Mouse (Mus musculus) spleen, adult 2 months (tissue): Measurements from ENCODE around the gene Fndc3b. TPM values are rescaled to one million over a fixed set of nuclear protein-coding genes. Genes with fewer than 3 reads are reported as not detected.

ENCODE experiments used
- DNase-seq, 2 experiments: peaks; one replicate each; pipeline versions ENCODE4 v3.0.0 to v3.0.0-alpha.2; 2012 to 2021; ENCODE audit warnings: low spot score in 2 of 2, low read depth in 1 of 2
- H3K27ac ChIP-seq: fragments of 200-500 bp; 2 replicates; pipeline ENCODE4 v1.5.1; 2012; ENCODE audit warnings: low read length, inconsistent platforms; ENCODE audit not compliant: insufficient read depth
- H3K27me3 ChIP-seq: fragments of 200-500 bp; 2 replicates; pipeline ENCODE4 v1.6.1; 2012; ENCODE audit warnings: mild to moderate bottlenecking, moderate library complexity, low read length, inconsistent platforms; ENCODE audit not compliant: control insufficient read depth, insufficient read depth
- H3K36me3 ChIP-seq: fragments of 200-500 bp; 2 replicates; pipeline ENCODE4 v1.6.1; 2012; ENCODE audit warnings: mild to moderate bottlenecking, low read length, inconsistent platforms; ENCODE audit not compliant: control insufficient read depth, insufficient read depth
- H3K4me1 ChIP-seq: fragments of 200-500 bp; 2 replicates; pipeline ENCODE4 v1.6.1; 2011; ENCODE audit warnings: inconsistent platforms; ENCODE audit not compliant: control insufficient read depth, insufficient read depth, insufficient read length
- H3K4me3 ChIP-seq: fragments of 200-500 bp; 2 replicates; pipeline ENCODE4 v1.5.1; 2011; ENCODE audit warnings: mild to moderate bottlenecking, inconsistent platforms; ENCODE audit not compliant: insufficient read depth, insufficient read length; ENCODE audit errors: extremely low read depth
- CTCF ChIP-seq: fragments of 200-500 bp; IDR thresholded peaks from 2 replicates; pipeline ENCODE4 v1.5.1; 2011; ENCODE audit warnings: mild to moderate bottlenecking, inconsistent platforms; ENCODE audit not compliant: insufficient read depth, insufficient read length, insufficient replicate concordance; ENCODE audit errors: extremely low read depth
- POLR2A ChIP-seq: fragments of 200-500 bp; IDR thresholded peaks from 2 replicates; pipeline ENCODE4 v1.6.1; 2011; ENCODE audit warnings: low read depth, low read length, inconsistent platforms
- WGBS: fragments of 180-500 bp; shearing (Covaris S2); methylation state at CpG from one replicate; pipeline ENCODE4 v1.1.7; 2018; 5-methylcytosine and 5-hydroxymethylcytosine counted together
- polyA plus RNA-seq: library from polyadenylated mRNA; depleted of rRNA; stranded (reverse); fragments of >200 nt; gene quantifications from 2 replicates; pipeline ENCODE4 v1.2.3, GENCODE M21; 2012

Fndc3b gene
- polyA plus RNA-seq, 1 experiment, result 3.8 TPM

DNA sequence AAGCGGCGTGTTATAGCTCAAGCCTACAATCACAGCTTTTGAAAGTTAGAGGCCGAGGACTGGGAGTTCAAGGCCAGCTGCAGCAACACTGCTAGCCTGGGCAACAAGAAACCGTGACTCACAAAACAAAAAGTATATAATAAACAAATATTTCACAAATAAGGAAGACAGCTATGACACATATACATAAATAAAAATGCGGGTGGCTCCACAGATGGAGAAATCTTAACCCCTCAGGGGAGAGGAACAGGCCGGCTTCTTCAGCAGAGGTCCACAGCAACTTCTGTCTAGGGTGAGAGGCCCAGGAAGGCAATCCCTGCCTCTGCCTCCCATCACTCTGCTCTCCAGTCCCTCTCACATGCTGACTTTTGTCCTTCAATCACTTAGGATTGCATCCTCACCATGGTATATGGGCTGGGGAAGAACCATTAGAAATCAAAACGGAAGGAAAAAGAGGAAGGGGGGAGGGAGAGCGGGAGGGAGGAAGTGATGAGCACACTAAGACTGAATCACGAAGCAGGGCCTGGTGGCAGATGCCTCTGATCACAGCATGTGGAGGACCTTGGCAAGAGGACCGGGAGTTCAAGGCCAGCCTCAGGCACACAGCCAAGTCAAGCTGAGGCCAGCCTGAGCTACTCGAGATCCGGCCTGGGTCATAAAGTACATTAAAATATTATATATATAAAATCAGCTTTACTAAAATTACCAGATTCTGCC, 21.8 kb downstream of the Fndc3b start:
- 63% methylated on average over 12 of the region's 12 CpGs for WGBS
- H3K4me1 ChIP-seq, result peaks cover 4% of the 10 kb centered on the region; the same call in 1 of the 2 replicates

DNA sequence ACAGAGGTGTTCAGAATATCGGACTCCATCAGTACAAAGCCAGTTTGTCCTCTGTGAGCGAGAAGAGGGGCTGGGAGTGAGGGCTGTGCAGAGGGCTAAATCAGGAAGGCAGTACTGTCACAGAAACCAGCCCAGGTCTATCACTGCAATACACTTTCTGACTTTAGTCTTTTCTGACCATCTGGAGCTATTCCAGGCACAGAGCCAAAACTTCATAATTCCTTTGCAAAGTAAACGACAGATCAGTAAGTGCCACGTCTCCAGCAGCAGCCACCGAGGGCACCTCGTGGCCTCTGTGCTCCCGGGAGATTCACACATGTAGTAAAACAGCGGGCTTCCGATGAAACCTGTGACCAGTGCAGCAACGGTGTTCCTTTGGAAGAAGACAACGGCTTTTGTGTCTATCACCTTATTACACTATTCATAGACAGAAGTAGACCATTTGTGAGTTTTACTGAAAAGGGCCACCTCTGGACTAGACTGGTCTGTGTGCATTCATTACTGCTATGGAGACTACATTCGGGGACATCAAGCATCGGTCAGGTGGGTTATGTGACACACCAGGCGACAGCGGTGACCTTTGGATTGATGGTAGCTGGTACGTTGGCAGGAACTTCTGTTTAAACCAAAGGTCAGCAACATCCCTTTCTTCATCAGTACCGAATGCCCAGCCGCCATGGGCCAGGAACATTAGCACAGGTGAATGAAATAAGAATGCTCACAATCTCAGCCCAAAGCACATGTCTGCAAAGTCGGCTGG, 24.2 kb downstream of the Fndc3b start:
- peaks cover 4% of the 10 kb centered on the region; the same call in 1 of the 2 replicates for H3K4me1 ChIP-seq
- H3K27me3 ChIP-seq, result no peaks in the 10 kb centered on the region
- WGBS, result 86% methylated on average over 19 of the region's 19 CpGs
- DNase-seq, result no peak
- H3K4me3 ChIP-seq, result no peak overlapping the region
- TF ChIP-seq CTCF, result no peak
- no peak for TF ChIP-seq POLR2A
- H3K27ac ChIP-seq, result no peak overlapping the region
- H3K36me3 ChIP-seq, result no peaks in the 10 kb centered on the region

More for the DNA sequence above, 21.8 kb downstream of the Fndc3b start:
- H3K4me3 ChIP-seq, result no peak overlapping the region
- TF ChIP-seq CTCF (no peak), POLR2A (no peak)
- H3K27ac ChIP-seq, result 0 out of 2 replicates have a peak overlapping the region, but pooled peaks have one; percentile 64
- H3K27me3 ChIP-seq, result no peaks in the 10 kb centered on the region
- no peaks in the 10 kb centered on the region for H3K36me3 ChIP-seq
- DNase-seq, result no peak

DNA sequence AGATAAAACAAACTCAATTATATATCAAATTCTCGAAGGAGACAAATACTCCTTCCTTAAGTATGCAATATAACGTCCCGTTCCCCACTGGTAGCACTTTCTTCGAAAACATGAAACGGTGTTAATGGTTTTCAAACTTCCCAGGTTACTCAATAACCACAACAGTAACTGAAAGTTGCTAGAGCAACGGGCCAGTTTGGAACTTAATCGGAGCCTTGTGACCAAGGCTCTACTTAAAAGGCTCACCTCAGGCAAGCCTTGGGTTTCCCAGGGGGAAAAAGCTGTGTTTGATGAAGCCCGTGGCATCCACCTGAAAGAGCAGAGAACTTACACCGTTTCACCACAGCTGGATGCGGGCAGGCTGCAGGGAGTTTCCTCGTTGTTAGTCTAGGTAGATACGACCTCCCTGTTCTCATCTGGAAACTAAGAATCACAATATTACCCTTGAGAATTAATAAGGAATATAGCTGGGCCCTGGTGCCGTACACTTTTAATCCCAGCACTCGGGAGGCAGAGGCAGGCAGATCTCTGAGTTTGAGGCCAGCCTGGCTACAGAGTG, 25.4 kb downstream of the Fndc3b start:
- WGBS, result 85% methylated on average over 14 of the region's 14 CpGs
- no peak overlapping the region for H3K4me3 ChIP-seq
- no peaks in the 10 kb centered on the region for H3K36me3 ChIP-seq
- DNase-seq, result no peak
- peaks cover 4% of the 10 kb centered on the region; the same call in 1 of the 2 replicates for H3K4me1 ChIP-seq
- no peaks in the 10 kb centered on the region for H3K27me3 ChIP-seq
- no peak for TF ChIP-seq POLR2A
- no peak for TF ChIP-seq CTCF
- H3K27ac ChIP-seq, result no peak overlapping the region

DNA sequence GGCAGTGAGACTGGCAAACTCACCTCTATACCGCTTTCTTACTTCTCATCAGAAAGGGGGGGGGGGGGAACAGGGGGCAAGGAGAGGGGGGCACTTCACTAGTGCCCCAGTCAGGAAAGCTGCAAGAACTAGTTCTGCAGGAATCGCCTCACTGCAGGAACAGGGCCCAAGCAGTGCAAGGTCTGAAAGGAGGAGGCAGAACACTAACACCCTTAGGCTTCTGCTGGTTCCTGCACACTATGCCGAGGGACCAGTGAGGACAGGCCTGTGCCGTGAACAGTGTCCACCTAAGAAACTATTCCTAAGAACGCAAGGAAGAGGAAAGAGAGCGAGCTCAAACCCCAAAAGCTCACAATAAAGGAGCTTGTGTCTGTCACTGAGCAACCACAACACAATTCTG, 26.0 kb downstream of the Fndc3b start:
- no peak for TF ChIP-seq CTCF
- Histone ChIP-seq H3K36me3 (no peaks in the 10 kb centered on the region), H3K27ac (no peak overlapping the region), H3K4me1 (peaks cover 4% of the 10 kb centered on the region; the same call in 1 of the 2 replicates), H3K4me3 (no peak overlapping the region), H3K27me3 (no peaks in the 10 kb centered on the region)
- no peak for DNase-seq
- 89% methylated on average over 6 of the region's 6 CpGs for WGBS

DNA sequence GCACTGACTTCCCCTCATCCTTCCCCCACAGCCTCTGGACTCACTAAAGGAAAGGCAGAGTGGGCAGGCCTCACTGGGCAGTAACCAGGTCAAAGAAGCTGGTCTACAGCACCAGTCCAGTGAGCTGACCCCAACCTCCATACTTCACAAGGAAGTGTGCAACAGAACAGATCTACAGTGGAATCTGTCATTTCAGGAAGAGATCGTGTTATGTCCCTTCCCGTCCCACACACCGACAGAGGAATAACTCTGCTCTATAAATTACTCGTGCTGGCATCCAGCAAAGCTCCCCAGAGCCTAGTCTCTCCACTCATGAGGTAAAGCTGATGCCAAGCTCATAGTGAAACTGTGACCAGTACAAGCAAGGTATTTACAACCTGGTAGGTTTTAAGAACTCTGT, 27.7 kb downstream of the Fndc3b start:
- H3K36me3 ChIP-seq, result no peaks in the 10 kb centered on the region
- no peaks in the 10 kb centered on the region for H3K27me3 ChIP-seq
- TF ChIP-seq POLR2A (no peak), CTCF (no peak)
- no peak overlapping the region for H3K27ac ChIP-seq
- H3K4me3 ChIP-seq, result no peak overlapping the region
- WGBS, result 69% methylated on average over 4 of the region's 4 CpGs
- no peak for DNase-seq
- no peaks in the 10 kb centered on the region for H3K4me1 ChIP-seq

DNA sequence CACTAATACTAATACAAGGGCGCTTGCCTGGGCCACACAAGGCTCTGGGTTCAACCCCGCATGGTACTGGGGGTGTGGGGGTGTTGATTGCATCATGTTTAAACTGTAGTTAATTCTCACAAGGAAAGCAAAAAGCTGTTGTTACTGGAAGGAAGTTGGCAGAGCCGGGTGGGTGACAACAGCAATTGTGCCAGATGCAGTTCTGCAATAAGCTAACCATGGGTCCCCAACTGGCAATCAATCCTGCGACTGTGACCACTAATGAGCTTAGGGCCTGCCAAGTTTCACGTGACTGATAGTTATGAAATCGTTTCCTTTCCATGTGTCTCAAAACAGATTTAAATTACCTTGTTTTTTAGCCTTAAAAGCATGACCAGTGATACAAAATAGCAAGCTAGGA, 33.5 kb downstream of the Fndc3b start:
- Histone ChIP-seq H3K4me3 (no peak overlapping the region), H3K36me3 (no peaks in the 10 kb centered on the region), H3K27me3 (no peaks in the 10 kb centered on the region), H3K27ac (no peak overlapping the region), H3K4me1 (no peaks in the 10 kb centered on the region)
- DNase-seq, result no peak
- WGBS, result 32% methylated on average over 6 of the region's 6 CpGs
- TF ChIP-seq POLR2A (no peak), CTCF (no peak)
